Mouse (Mus musculus): ENCODE data around the gene Ryr2. TPM values are rescaled to one million over a fixed set of nuclear protein-coding genes. Genes with fewer than 3 reads are reported as not detected.

Ryr2 gene
- polyA plus RNA-seq, 1 experiment: 0.13 TPM

GRCm38 (mm10) chr13:11520765-11521164 is 586.0 kb downstream of the Ryr2 start:
- TF ChIP-seq POLR2A (IDR thresholded peaks at IDR 0.05; ENCODE audit: low read depth, low read length): no peak
- TF ChIP-seq CTCF (conservative IDR thresholded peaks at IDR 0.05; ENCODE audit: insufficient read depth, insufficient read length, low read depth, low read length): no peak
- 88% methylated on average over 2 of the region's 2 CpGs for WGBS
- H3K27ac ChIP-seq (ENCODE audit: insufficient read depth, low read depth, low read length): no peak overlapping the region
- no peak for DNase-seq
- no peaks in the 10 kb centered on the region for H3K4me1 ChIP-seq (ENCODE audit: control insufficient read depth, insufficient read depth, low read length)
- H3K36me3 ChIP-seq (ENCODE audit: control insufficient read depth, insufficient read depth, low read length): no peaks in the 10 kb centered on the region
- no peak overlapping the region for H3K4me3 ChIP-seq (ENCODE audit: insufficient read depth, low read depth, low read length)
- H3K27me3 ChIP-seq (replicated peaks; ENCODE audit: control insufficient read depth, insufficient read depth, low read length): no peaks in the 10 kb centered on the region

DNA sequence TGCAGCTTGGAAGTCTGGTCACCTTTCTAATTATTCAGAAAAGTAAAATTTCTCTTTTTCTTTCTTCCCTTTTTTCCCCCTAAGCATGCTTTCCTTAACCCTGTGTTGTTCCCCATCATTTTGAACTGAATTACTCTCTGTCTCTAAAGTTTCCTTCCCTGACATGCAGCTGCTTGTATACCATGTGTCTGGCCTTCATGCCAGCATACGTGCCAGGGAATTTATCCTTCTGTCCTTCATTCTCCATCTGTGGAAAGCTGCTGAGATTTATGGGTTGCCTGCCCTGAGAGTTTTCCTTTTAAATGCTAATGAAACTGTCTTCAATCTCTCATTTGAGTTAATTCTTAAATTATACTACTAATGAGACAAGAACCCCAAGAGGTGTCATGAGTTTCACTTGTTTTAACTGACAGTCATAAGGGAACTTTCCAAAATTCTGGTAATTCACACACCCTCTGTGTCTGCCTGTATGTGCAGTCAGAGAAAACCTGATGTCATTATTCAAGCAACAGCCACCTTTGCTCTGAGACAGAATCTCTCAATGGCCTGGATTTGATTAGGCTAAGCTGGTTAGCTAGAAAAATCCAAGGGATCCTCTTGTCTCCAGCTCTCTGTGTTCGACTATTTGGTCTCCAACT is 595.1 kb downstream of the Ryr2 start:
- no peak for DNase-seq
- H3K36me3 ChIP-seq (ENCODE audit: control insufficient read depth, insufficient read depth, low read length): no peaks in the 10 kb centered on the region

More for the DNA sequence above, 595.1 kb downstream of the Ryr2 start:
- TF ChIP-seq CTCF (conservative IDR thresholded peaks at IDR 0.05; ENCODE audit: insufficient read depth, insufficient read length, low read depth, low read length): no peak
- no peak for TF ChIP-seq POLR2A (IDR thresholded peaks at IDR 0.05; ENCODE audit: low read depth, low read length)
- Histone ChIP-seq H3K4me1 (ENCODE audit: control insufficient read depth, insufficient read depth, low read length) (no peaks in the 10 kb centered on the region), H3K27me3 (replicated peaks; ENCODE audit: control insufficient read depth, insufficient read depth, low read length) (no peaks in the 10 kb centered on the region), H3K27ac (ENCODE audit: insufficient read depth, low read depth, low read length) (no peak overlapping the region), H3K4me3 (ENCODE audit: insufficient read depth, low read depth, low read length) (no peak overlapping the region)
- 60% methylated on average over 2 of the region's 2 CpGs for WGBS

Other genes with a start within 250 kb of the Ryr2 start
- 6.6 and 7.4 TPM in 2 replicates for gene Mtr, start 151.2 kb upstream of the Ryr2 start, polyA plus RNA-seq (2012; rRNA removed)
- 2.3 and 25.0 TPM in 2 replicates for gene Actn2, start 233.8 kb upstream of the Ryr2 start, polyA plus RNA-seq (2012; rRNA removed)

Measured in kidney, adult 2 months (tissue).